Mouse (Mus musculus) CH12.LX (cell line): ENCODE results near the gene Pdzd2. TPM values are rescaled to one million over a fixed set of nuclear protein-coding genes. Genes with fewer than 3 reads are reported as not detected.
A peak's percentile ranks its signal among the peaks of the same experiment; 100 is the strongest.

ENCODE experiments used
- DNase-seq: peaks from one replicate; pipeline ENCODE4 v3.0.0-alpha.2; 2013; ENCODE audit errors: extremely low read depth
- H3K27ac ChIP-seq: 2 replicates; pipeline ENCODE4 v1.5.1; 2012; ENCODE audit warnings: low read depth, mild to moderate bottlenecking, control low read depth, moderate library complexity; ENCODE audit not compliant: insufficient read depth
- H3K27me3 ChIP-seq: replicated peaks from 2 replicates; pipeline ENCODE3; 2012; ENCODE audit warnings: inconsistent platforms
- H3K36me3 ChIP-seq, 2 experiments: replicated peaks in 1 of 2; 2 replicates each; pipeline versions ENCODE3 to v1.6.1; 2012; ENCODE audit warnings: inconsistent platforms in 1 of 2, low read length in 1 of 2, mild to moderate bottlenecking in 1 of 2, mixed read lengths in 1 of 2, moderate library complexity in 1 of 2; ENCODE audit not compliant: control insufficient read depth in 1 of 2, insufficient read depth in 1 of 2
- H3K4me1 ChIP-seq, 2 experiments: 2 replicates each; pipeline ENCODE4 v1.6.1; 2012; ENCODE audit warnings: inconsistent platforms in 1 of 2, moderate library complexity in 1 of 2; ENCODE audit not compliant: insufficient read depth in 2 of 2, control insufficient read depth in 1 of 2
- H3K4me2 ChIP-seq: 2 replicates; pipeline ENCODE4 v1.6.1; 2012; ENCODE audit warnings: low read depth, mild to moderate bottlenecking, control low read depth; ENCODE audit not compliant: poor library complexity, insufficient read depth, severe bottlenecking
- H3K4me3 ChIP-seq, 3 experiments: fragments of 150-350 bp in 1 of 3; sonication (generic) in 1 of 3; replicated peaks in 1 of 3; 2 replicates each; pipeline versions ENCODE3 to v1.5.1; 2011 to 2012; ENCODE audit warnings: low read depth in 2 of 3, low read length in 2 of 3, mild to moderate bottlenecking in 2 of 3, moderate library complexity in 2 of 3, control low read depth in 1 of 3, improper control_type of control experiment in 1 of 3, inconsistent platforms in 1 of 3, mixed read lengths in 1 of 3; ENCODE audit not compliant: poor library complexity in 1 of 3
- H3K79me2 ChIP-seq: replicated peaks from 2 replicates; pipeline ENCODE4 v1.6.1; 2012; ENCODE audit warnings: mild to moderate bottlenecking, moderate library complexity; ENCODE audit not compliant: control insufficient read depth, poor library complexity, insufficient read depth, severe bottlenecking; ENCODE audit errors: extremely low read depth
- H3K9ac ChIP-seq: 2 replicates; pipeline ENCODE4 v1.6.1; 2012; ENCODE audit warnings: low read depth, mild to moderate bottlenecking, control low read depth, moderate library complexity; ENCODE audit not compliant: insufficient read depth
- H3K9me3 ChIP-seq: replicated peaks from 2 replicates; pipeline ENCODE3; 2012; ENCODE audit warnings: low read length, inconsistent platforms, mixed read lengths
- CHD1 ChIP-seq: IDR thresholded peaks from 2 replicates; pipeline ENCODE4 v1.6.1; 2012; ENCODE audit warnings: low read depth, low read length, improper control_type of control experiment, inconsistent platforms
- ELF1 ChIP-seq: IDR thresholded peaks from 2 replicates; pipeline ENCODE4 v1.6.1; 2014; ENCODE audit warnings: low read depth, mild to moderate bottlenecking, inconsistent platforms, low read length, improper control_type of control experiment
- ETS1 ChIP-seq: conservative IDR thresholded peaks from 2 replicates; pipeline ENCODE4 v1.6.1; 2012; ENCODE audit warnings: low read depth, mild to moderate bottlenecking, inconsistent platforms, low read length, improper control_type of control experiment, moderate library complexity
- GABPA ChIP-seq: IDR thresholded peaks from 2 replicates; pipeline ENCODE4 v1.6.1; 2012; ENCODE audit warnings: low read depth, low read length, improper control_type of control experiment, inconsistent platforms; ENCODE audit not compliant: insufficient replicate concordance
- HCFC1 ChIP-seq: IDR thresholded peaks from 2 replicates; pipeline ENCODE4 v1.6.1; 2012; ENCODE audit warnings: low read depth, mild to moderate bottlenecking, inconsistent platforms, low read length, improper control_type of control experiment
- IRF4 ChIP-seq: IDR thresholded peaks from 2 replicates; pipeline ENCODE4 v1.6.1; 2014; ENCODE audit warnings: low read depth, mild to moderate bottlenecking, inconsistent platforms, low read length, improper control_type of control experiment
- JUN ChIP-seq: IDR thresholded peaks from 2 replicates; pipeline ENCODE4 v1.6.1; 2011; ENCODE audit warnings: low read depth, mild to moderate bottlenecking, low read length, improper control_type of control experiment, moderate library complexity; ENCODE audit not compliant: insufficient read depth
- MAX ChIP-seq: IDR thresholded peaks from 2 replicates; pipeline ENCODE4 v1.6.1; 2011; ENCODE audit warnings: low read length, improper control_type of control experiment
- MYC ChIP-seq: IDR thresholded peaks from 2 replicates; pipeline ENCODE4 v1.6.1; 2011; ENCODE audit warnings: low read depth, mild to moderate bottlenecking, improper control_type of control experiment, low read length
- NELFE ChIP-seq: IDR thresholded peaks from 2 replicates; pipeline ENCODE4 v1.6.1; 2011; ENCODE audit warnings: low read depth, low read length, improper control_type of control experiment
- NRF1 ChIP-seq: IDR thresholded peaks from 2 replicates; pipeline ENCODE4 v1.6.1; 2014; ENCODE audit warnings: low read depth, mild to moderate bottlenecking, inconsistent platforms, low read length, improper control_type of control experiment, moderate library complexity
- PAX5 ChIP-seq: IDR thresholded peaks from 2 replicates; pipeline ENCODE4 v1.6.1; 2012; ENCODE audit warnings: low read length, inconsistent platforms, mixed read lengths
- RCOR1 ChIP-seq: conservative IDR thresholded peaks from 2 replicates; pipeline ENCODE4 v1.6.1; 2012; ENCODE audit warnings: low read depth, mild to moderate bottlenecking, inconsistent platforms, low read length, improper control_type of control experiment
- SIN3A ChIP-seq: IDR thresholded peaks from 2 replicates; pipeline ENCODE4 v1.6.1; 2012; ENCODE audit warnings: low read length, improper control_type of control experiment, inconsistent platforms
- TCF12 ChIP-seq: IDR thresholded peaks from 2 replicates; pipeline ENCODE4 v1.6.1; 2014; ENCODE audit warnings: low read depth, mild to moderate bottlenecking, inconsistent platforms, low read length, improper control_type of control experiment
- USF2 ChIP-seq: conservative IDR thresholded peaks from 2 replicates; pipeline ENCODE4 v1.6.1; 2011; ENCODE audit warnings: low read depth, low read length, improper control_type of control experiment
- ZC3H11A ChIP-seq: IDR thresholded peaks from 2 replicates; pipeline ENCODE4 v1.6.1; 2012; ENCODE audit warnings: low read depth, mild to moderate bottlenecking, inconsistent platforms, low read length, improper control_type of control experiment
- ZKSCAN1 ChIP-seq: IDR thresholded peaks from 2 replicates; pipeline ENCODE4 v1.6.1; 2012; ENCODE audit warnings: low read depth, inconsistent platforms, low read length, improper control_type of control experiment, borderline replicate concordance
- ZNF384 ChIP-seq: IDR thresholded peaks from 2 replicates; pipeline ENCODE4 v1.6.1; 2012; ENCODE audit warnings: low read depth, low read length, improper control_type of control experiment, inconsistent platforms
- dilution Hi-C: fragments of 300-500 bp; cut with MboI; formaldehyde crosslinking; loops from 2 replicates; pipeline ENCODE4 v1.14.3; 2020; ENCODE audit warnings: low sequenced_read_pairs; ENCODE audit not compliant: extremely low pct_unique_long_range_greater_than_20kb, extremely low pct_ligation_motif_present
- in situ Hi-C: fragments of 300-500 bp; cut with MboI; formaldehyde crosslinking; loops from 3 replicates; pipeline ENCODE4 v1.14.3; 2019; ENCODE audit warnings: low sequenced_read_pairs, low pct_ligation_motif_present, low pct_unique_long_range_greater_than_20kb, mixed read lengths
- polyA plus RNA-seq: library from polyadenylated mRNA; unstranded; fragments of >175 nt; gene quantifications from 2 replicates; pipeline ENCODE4 v1.2.1, GENCODE M21; 2012; ENCODE audit warnings: low read depth; ENCODE audit not compliant: insufficient read length
- total RNA-seq, 2 experiments: library from RNA; depleted of rRNA; stranded (reverse); fragments of 300-350 nt in 1 of 2; fragments of >200 nt in 1 of 2; gene quantifications; 2 replicates each; pipeline ENCODE4 v1.2.3; 2012 to 2014

The Pdzd2 gene
- total and polyA plus RNA-seq, 3 experiments, result 0.04 to 0.24 (median 0.17) TPM

- H3K9me3 ChIP-seq, result no peaks in the 10 kb centered on the region
- H3K4me2 ChIP-seq, result peak overlapping the region; percentile 32; the same call in 1 of the 2 replicates
- in situ Hi-C loops (no loop called here), dilution Hi-C loops (no loop called here)
- no peaks in the 10 kb centered on the region for H3K36me3 ChIP-seq
- peak; percentile 42 for DNase-seq
- no peaks in the 10 kb centered on the region for H3K27me3 ChIP-seq
- TF ChIP-seq ELF1 (peak; percentile 28; the same call in 1 of the 2 replicates), PAX5 (no peak)
- peak overlapping the region; percentile 42; the same call in 1 of the 2 replicates for H3K9ac ChIP-seq
- H3K27ac ChIP-seq, result no peak overlapping the region
- no peaks in the 10 kb centered on the region for H3K79me2 ChIP-seq
- no peak overlapping the region for H3K4me3 ChIP-seq
- H3K4me1 ChIP-seq, result peaks cover 22 to 40% of the 10 kb centered on the region in 2 experiments
Observed at GRCm38 (mm10) chr15:12435910-12436309, 303.8 kb downstream of the Pdzd2 start.

GRCm38 (mm10) chr15:12433893-12434599 is 305.7 kb downstream of the Pdzd2 start:
- H3K9ac ChIP-seq, result no peak overlapping the region
- H3K4me3 ChIP-seq, result no peak overlapping the region
- no peaks in the 10 kb centered on the region for H3K9me3 ChIP-seq
- dilution Hi-C loops, result no loop called here
- no peak for DNase-seq
- H3K27me3 ChIP-seq, result no peaks in the 10 kb centered on the region
- H3K4me1 ChIP-seq, result peaks cover 25 to 57% of the 10 kb centered on the region in 2 experiments
- no peak overlapping the region for H3K27ac ChIP-seq
- no peaks in the 10 kb centered on the region for H3K79me2 ChIP-seq
- in situ Hi-C loops, result no loop called here
- no peak for TF ChIP-seq MYC
- no peak for TF ChIP-seq ZC3H11A
- no peak for TF ChIP-seq CHD1
- no peak for TF ChIP-seq ETS1
- no peak for TF ChIP-seq SIN3A
- TF ChIP-seq HCFC1, result no peak
- TF ChIP-seq RCOR1, result no peak
- no peak for TF ChIP-seq NELFE
- TF ChIP-seq ZNF384, result no peak
- no peak for TF ChIP-seq USF2
- no peak for TF ChIP-seq NRF1
- no peak for TF ChIP-seq JUN
- TF ChIP-seq TCF12, result no peak
- no peak for TF ChIP-seq IRF4
- TF ChIP-seq GABPA, result no peak
- TF ChIP-seq ZKSCAN1, result no peak
- no peak for TF ChIP-seq MAX
- TF ChIP-seq, all 38 proteins: peak for 0
- H3K36me3 ChIP-seq, result no peaks in the 10 kb centered on the region
- H3K4me2 ChIP-seq, result no peak overlapping the region
